Mouse (Mus musculus): Measurements from ENCODE around the gene Bid.
A peak's percentile ranks its signal among the peaks of the same experiment; 100 is the strongest.

GRCm38 (mm10) chr6:120914911-120915648 lies 1.6 kb downstream of the Bid start:
- TF ChIP-seq CTCF (IDR thresholded peaks at IDR 0.05; ENCODE audit: low read depth) (peak; percentile 81), EP300 (IDR thresholded peaks at IDR 0.05; ENCODE audit: low read depth) (no peak)

Data from liver, embryonic 14.5 days (tissue).